Mouse (Mus musculus) midbrain, embryonic 15.5 days (tissue): ENCODE measurements at regions not wholly inside any gene's neighbourhood (a gene's known extent, or its start where the extent isn't known, plus 50 kb on each side); places are given as distances from the start of the nearest gene placed in this dataset.
A peak's percentile ranks its signal among the peaks of the same experiment; 100 is the strongest.

Experiments used
- ATAC-seq: fragments of 200-750 bp; cut with Nextera tagmentation; replicated peaks from 2 replicates; pipeline ENCODE4 v1.8.0; 2017; ENCODE audit warnings: moderate TSS enrichment
- H3K27ac ChIP-seq: fragments of 300-500 bp; sonication (generic); 2 replicates; pipeline ENCODE4 v1.5.1; 2015; ENCODE audit warnings: mild to moderate bottlenecking, inconsistent platforms
- H3K27me3 ChIP-seq: fragments of 300-500 bp; sonication (generic); replicated peaks from 2 replicates; pipeline ENCODE4 v1.6.1; 2015; ENCODE audit warnings: inconsistent platforms
- H3K36me3 ChIP-seq: fragments of 300-500 bp; sonication (generic); replicated peaks from 2 replicates; pipeline ENCODE4 v1.6.1; 2015; ENCODE audit warnings: inconsistent platforms
- H3K4me1 ChIP-seq: fragments of 300-500 bp; sonication (generic); 2 replicates; pipeline ENCODE4 v1.6.1; 2015; ENCODE audit warnings: inconsistent platforms
- H3K4me2 ChIP-seq: fragments of 300-500 bp; sonication (generic); 2 replicates; pipeline ENCODE4 v1.6.1; 2015; ENCODE audit warnings: inconsistent platforms, mild to moderate bottlenecking, moderate library complexity
- H3K4me3 ChIP-seq: fragments of 300-500 bp; sonication (generic); 2 replicates; pipeline ENCODE4 v1.5.1; 2015; ENCODE audit warnings: mild to moderate bottlenecking, inconsistent platforms
- H3K9ac ChIP-seq: fragments of 300-500 bp; sonication (generic); 2 replicates; pipeline ENCODE4 v1.6.1; 2015; ENCODE audit warnings: mild to moderate bottlenecking, inconsistent platforms
- H3K9me3 ChIP-seq: fragments of 300-500 bp; sonication (generic); 2 replicates; pipeline ENCODE4 v1.6.1; 2016; ENCODE audit warnings: inconsistent platforms
- WGBS: fragments of 180-500 bp; shearing (Covaris S2); methylation state at CpG from one replicate; pipeline ENCODE4 v1.1.7; 2015; ENCODE audit warnings: mixed read lengths; 5-methylcytosine and 5-hydroxymethylcytosine counted together

GRCm38 (mm10) chr1:42783072-42783672 is 67.9 kb upstream of the Mrps9 start:
- no peaks in the 10 kb centered on the region for H3K27me3 ChIP-seq
- no peak overlapping the region for H3K4me3 ChIP-seq
- no peaks in the 10 kb centered on the region for H3K36me3 ChIP-seq
- H3K27ac ChIP-seq, result no peak overlapping the region
- ATAC-seq, result 0 out of 2 replicates have a peak, but pooled peaks have one; percentile 41
- no peak overlapping the region for H3K4me2 ChIP-seq
- H3K4me1 ChIP-seq, result peaks cover 6% of the 10 kb centered on the region
- H3K9ac ChIP-seq, result no peak overlapping the region
- no peaks in the 10 kb centered on the region for H3K9me3 ChIP-seq
- WGBS, result 25% methylated on average over 7 of the region's 7 CpGs

GRCm38 (mm10) chr1:42787240-42787639 is 63.8 kb upstream of the Mrps9 start:
- no peak overlapping the region for H3K4me3 ChIP-seq
- H3K27ac ChIP-seq, result no peak overlapping the region
- no peaks in the 10 kb centered on the region for H3K36me3 ChIP-seq
- 71% methylated on average over 7 of the region's 7 CpGs for whole genome bisulfite sequencing
- no peaks in the 10 kb centered on the region for H3K27me3 ChIP-seq
- no peak overlapping the region for H3K4me2 ChIP-seq
- no peak for ATAC-seq
- no peak overlapping the region for H3K9ac ChIP-seq
- H3K4me1 ChIP-seq, result 0 out of 2 replicates have a peak, but pooled peaks cover 2% of the 10 kb centered on the region
- no peaks in the 10 kb centered on the region for H3K9me3 ChIP-seq

- no peak overlapping the region for H3K27ac ChIP-seq
- no peaks in the 10 kb centered on the region for H3K36me3 ChIP-seq
- H3K4me3 ChIP-seq, result no peak overlapping the region
- 83% methylated on average over 6 of the region's 6 CpGs for WGBS
- H3K9me3 ChIP-seq, result no peaks in the 10 kb centered on the region
- no peak overlapping the region for H3K9ac ChIP-seq
- H3K4me1 ChIP-seq, result no peaks in the 10 kb centered on the region
- H3K4me2 ChIP-seq, result no peak overlapping the region
- H3K27me3 ChIP-seq, result no peaks in the 10 kb centered on the region
- ATAC-seq, result no peak
Observed at GRCm38 (mm10) chr1:42788413-42788812, 62.6 kb upstream of the Mrps9 start.
